Mouse (Mus musculus): ENCODE results near the gene Adamts20.
"Not testable (repeated sequence)": the region's sequence is repeated elsewhere in the genome, so short reads cannot be mapped to it uniquely, and the experiment has no call there.

The Adamts20 gene

DNA sequence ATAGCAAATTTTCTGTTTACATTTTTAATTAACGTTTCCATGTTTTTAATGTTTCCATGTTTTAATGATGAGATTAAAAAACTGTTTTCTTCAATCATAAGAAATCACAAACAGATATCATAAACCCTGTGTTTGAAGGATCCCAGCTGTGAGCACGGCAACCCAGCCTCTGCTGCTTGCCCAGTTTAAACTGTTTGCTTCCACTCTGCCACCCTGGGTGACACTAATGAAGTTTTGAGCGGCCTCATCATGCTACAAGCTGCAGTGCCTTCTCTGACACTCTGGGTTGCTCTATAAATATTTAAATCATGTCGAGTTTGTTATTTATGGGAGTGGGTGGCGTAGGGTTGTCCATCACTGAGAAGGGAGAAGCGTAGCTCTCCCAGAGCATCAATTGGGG lies 44.7 kb downstream of the Adamts20 start:
- Histone ChIP-seq H3K27me3 (ENCODE audit: control insufficient read depth, insufficient read depth, low read length, poor library complexity, severe bottlenecking) (no peaks in the 10 kb centered on the region), H3K36me3 (ENCODE audit: control insufficient read depth, insufficient read depth, low read length, poor library complexity, severe bottlenecking) (no peaks in the 10 kb centered on the region)
- DNase-seq (ENCODE audit: low read depth, low spot score): no peak

DNA sequence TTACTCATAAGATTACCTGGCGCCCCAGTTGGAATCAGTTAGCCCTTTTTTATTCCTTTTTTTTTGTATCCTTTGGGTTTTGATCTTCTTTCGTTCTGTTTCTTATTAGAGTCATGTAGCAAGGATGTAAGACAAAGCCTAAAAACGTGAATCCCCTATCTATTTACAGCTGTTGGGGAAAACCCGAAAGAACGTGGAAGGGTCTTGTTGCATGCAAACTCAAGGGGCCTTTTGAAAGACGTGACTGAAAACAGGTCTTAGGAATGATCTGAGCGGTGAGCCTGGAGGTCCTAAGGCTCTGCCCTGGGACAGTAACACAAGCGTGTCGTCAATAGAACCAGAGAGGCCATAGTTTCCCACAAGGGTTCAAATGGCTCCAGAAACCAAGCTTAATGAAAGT lies 46.1 kb downstream of the Adamts20 start:
- no peak for DNase-seq (ENCODE audit: low read depth, low spot score)
- H3K27me3 ChIP-seq (ENCODE audit: control insufficient read depth, insufficient read depth, low read length, poor library complexity, severe bottlenecking): no peaks in the 10 kb centered on the region
- H3K36me3 ChIP-seq (ENCODE audit: control insufficient read depth, insufficient read depth, low read length, poor library complexity, severe bottlenecking): no peaks in the 10 kb centered on the region

DNA sequence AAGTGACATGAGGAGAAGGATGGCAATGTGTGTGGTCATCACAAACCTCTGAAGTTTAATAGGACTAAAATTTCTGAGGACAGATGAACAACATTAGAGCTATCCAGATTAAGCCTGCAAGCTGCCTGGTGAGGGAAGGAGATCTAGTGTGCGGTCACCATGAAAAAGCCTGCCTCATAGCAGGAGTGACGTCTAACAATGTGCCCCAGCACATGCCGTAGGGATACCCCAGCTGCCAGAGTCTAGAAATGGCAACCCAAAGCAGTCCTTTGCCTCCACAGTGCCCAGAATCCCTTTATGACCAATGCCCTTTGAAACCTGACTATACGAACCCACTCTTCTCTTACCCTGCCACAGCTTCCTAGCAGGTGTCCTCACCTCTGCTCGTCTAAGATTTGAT lies 46.8 kb downstream of the Adamts20 start:
- H3K36me3 ChIP-seq (ENCODE audit: control insufficient read depth, insufficient read depth, low read length, poor library complexity, severe bottlenecking): no peaks in the 10 kb centered on the region
- no peak for DNase-seq (ENCODE audit: low read depth, low spot score)
- no peaks in the 10 kb centered on the region for H3K27me3 ChIP-seq (ENCODE audit: control insufficient read depth, insufficient read depth, low read length, poor library complexity, severe bottlenecking)

DNA sequence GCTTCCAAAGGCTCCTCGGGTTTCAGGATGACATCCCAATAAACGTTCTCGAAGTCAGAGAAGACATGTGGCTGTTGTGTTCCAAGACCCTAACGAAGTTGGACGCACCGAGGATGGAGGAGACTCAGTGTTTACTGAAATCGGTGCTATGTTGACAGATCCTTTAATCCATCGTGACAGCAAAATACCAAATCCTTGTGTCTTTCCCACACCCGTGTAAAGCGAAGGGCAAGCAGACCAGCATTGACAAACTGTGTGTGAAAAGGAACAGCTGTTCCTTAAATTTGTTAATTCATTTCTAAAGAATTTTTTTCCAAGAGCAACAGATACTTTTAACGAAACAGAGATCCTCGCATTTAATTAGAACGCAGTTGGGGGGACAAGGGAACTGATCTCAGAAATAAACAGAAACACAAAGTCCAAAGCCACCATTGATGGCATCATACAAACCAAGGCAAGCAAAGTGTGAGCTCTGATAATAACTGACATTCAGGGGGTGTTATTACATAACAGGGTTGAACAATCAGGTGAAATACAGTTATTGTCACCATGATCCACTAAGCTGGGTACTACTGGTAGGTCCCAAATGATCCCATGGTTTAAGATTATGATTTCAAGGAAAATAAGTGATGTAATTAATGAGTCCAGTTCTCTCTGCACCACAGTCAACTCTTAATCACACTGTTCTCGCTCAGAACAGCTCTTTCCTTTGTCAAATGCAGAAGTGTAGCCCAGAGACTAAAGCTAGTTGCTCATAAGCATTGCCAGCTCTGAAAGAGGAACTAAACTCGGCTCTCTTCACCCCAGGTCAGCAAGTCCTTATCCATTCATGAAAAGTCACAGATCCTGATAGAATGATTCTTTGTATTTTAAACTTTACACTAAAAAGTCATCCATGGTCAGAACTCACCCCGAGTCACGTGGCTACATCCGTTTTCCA lies 47.7 kb downstream of the Adamts20 start:
- no peaks in the 10 kb centered on the region for H3K27me3 ChIP-seq (ENCODE audit: control insufficient read depth, insufficient read depth, low read length, poor library complexity, severe bottlenecking)
- no peak for DNase-seq (ENCODE audit: low read depth, low spot score)
- H3K36me3 ChIP-seq (ENCODE audit: control insufficient read depth, insufficient read depth, low read length, poor library complexity, severe bottlenecking): no peaks in the 10 kb centered on the region

DNA sequence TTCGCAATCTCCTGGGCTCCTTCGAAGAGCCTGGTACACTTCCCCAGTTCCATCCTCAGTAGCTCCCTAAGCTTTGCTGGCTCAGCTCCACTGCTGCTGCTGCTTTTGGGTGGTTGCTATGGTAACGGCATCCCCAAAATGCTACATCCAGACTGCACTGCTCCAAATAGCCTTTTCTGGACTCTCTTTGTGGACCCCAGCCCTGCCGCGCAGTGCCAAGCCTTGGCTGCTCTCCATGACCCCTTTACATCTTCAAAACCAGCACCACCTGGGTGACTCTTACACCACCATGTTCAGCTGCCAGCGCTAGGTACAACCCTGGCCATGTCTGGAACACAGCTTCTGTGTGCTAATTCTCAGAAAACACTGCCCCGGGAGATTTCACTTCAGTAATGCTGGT lies 55.4 kb downstream of the Adamts20 start:
- Histone ChIP-seq H3K27me3 (ENCODE audit: control insufficient read depth, insufficient read depth, low read length, poor library complexity, severe bottlenecking) (no peaks in the 10 kb centered on the region), H3K36me3 (ENCODE audit: control insufficient read depth, insufficient read depth, low read length, poor library complexity, severe bottlenecking) (no peaks in the 10 kb centered on the region)
- DNase-seq (ENCODE audit: low read depth, low spot score): no peak

DNA sequence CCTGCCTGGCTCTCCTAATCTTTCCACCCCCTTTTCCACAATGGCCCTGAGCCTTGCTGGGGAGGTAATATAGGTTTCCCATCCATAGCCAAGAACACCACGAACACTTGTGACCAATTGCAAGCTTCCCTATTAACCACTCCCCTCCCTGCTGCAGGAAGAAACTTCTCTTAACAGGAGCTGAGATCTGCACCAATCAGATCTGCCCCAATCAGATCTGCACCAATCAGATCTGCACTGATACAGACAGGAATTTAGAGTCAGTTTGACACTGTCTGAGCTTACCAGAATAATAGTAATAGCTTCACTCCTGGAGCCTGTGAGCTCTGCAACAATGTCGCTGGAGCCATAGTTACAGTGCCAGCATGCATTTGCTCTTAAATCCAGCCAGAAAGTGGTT lies 58.9 kb downstream of the Adamts20 start:
- Histone ChIP-seq H3K27me3 (ENCODE audit: control insufficient read depth, insufficient read depth, low read length, poor library complexity, severe bottlenecking) (no peaks in the 10 kb centered on the region), H3K36me3 (ENCODE audit: control insufficient read depth, insufficient read depth, low read length, poor library complexity, severe bottlenecking) (no peaks in the 10 kb centered on the region)
- no peak for DNase-seq (ENCODE audit: low read depth, low spot score)

DNA sequence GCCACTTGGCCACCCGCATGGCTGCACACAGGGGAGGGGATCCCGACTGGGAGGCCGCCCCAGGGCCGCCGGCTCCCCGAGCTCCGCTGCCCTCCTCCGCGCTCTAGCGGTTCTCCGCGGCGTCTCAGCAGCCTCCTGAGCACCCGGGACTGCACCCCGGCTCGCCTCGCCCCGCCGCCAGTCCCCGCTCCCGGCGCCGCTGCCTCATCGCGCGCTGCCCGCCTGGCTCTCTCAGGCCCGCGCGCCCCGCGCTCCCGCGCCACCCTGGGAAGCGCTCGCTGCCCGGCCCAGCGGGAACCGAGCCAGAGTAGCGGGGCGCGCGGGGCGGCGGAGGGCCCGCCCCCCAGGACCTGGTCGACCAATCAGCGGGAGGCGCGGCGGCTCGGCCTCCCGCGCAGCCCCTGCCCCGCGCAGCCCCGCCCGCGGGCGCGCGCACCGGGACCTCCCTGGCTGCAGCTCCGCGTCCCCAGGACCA lies 61.1 kb downstream of the Adamts20 start:
- Histone ChIP-seq H3K27me3 (ENCODE audit: control insufficient read depth, insufficient read depth, low read length, poor library complexity, severe bottlenecking) (no peaks in the 10 kb centered on the region), H3K36me3 (ENCODE audit: control insufficient read depth, insufficient read depth, low read length, poor library complexity, severe bottlenecking) (no peaks in the 10 kb centered on the region)
- no peak for DNase-seq (ENCODE audit: low read depth, low spot score)

DNA sequence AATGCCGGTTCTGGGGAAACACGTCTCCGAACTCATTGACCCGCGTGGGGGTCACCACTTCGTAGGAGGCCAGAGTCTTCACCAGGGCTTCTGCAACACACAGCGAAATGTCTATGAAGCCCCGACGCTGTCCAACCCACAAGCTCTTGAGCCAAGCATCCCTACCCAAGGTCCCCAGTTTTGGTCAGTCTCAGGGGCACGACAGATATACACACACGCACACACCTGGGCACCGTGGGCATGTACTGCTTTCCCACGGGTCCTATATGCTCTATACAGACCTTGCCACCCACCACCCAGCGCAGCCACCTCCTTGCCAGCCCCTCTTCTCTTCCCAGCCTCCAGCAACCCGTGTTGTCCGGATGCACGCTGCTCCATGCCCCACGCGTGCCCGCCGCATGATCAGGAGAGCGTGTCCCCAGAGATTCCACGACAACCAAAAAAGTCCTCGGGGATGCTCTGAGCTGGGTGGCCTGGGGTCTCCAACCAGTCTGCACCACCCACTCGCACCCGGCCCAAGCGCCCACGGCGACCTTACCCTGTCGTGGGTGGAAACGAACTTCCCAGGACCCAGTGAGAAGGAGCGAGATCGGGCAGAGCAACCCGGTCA lies 61.7 kb downstream of the Adamts20 start:
- DNase-seq (ENCODE audit: low read depth, low spot score): no peak
- no peaks in the 10 kb centered on the region for H3K27me3 ChIP-seq (ENCODE audit: control insufficient read depth, insufficient read depth, low read length, poor library complexity, severe bottlenecking)
- no peaks in the 10 kb centered on the region for H3K36me3 ChIP-seq (ENCODE audit: control insufficient read depth, insufficient read depth, low read length, poor library complexity, severe bottlenecking)

DNA sequence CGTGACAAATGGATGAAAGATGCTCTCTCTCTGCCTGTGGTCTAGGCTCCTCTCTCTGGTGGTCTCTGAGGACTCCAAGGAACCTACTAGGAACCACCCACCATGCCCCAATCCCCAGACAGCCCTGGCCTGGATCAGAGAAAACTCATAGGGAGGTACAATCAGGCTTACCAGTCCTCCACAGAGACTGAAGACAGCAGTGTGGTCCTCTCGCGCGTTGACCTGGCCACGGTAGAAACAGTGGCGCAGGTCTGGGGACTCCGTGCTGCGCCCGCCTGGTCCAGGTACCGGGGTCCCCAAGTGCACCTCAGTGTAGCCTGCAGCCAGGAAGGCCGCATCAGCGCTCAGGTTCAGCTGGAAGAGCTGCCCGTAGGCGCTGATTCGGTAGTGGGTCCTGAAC lies 62.2 kb downstream of the Adamts20 start:
- Histone ChIP-seq H3K36me3 (ENCODE audit: control insufficient read depth, insufficient read depth, low read length, poor library complexity, severe bottlenecking) (no peaks in the 10 kb centered on the region), H3K27me3 (ENCODE audit: control insufficient read depth, insufficient read depth, low read length, poor library complexity, severe bottlenecking) (no peaks in the 10 kb centered on the region)
- no peak for DNase-seq (ENCODE audit: low read depth, low spot score)

DNA sequence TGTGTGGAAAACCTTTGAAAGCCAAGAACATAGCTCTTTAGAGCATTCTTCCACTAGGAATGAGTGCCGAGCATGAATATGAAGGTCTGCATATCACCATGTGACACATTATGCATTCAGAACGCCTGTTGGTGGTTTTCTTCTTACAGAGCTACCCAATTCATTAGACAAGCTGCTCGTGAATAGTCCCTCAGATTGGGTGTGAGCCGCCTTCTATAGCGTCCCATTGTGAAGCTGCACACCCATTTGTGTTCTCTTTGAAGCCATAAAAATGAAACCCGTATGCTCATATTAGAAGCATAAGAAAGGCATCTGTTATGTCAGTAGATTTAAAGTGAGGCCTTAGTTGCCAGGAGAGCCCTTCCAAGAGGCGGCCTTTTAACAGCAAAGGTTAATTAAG lies 72.5 kb downstream of the Adamts20 start:
- H3K36me3 ChIP-seq (ENCODE audit: control insufficient read depth, insufficient read depth, low read length, poor library complexity, severe bottlenecking): no peaks in the 10 kb centered on the region
- no peaks in the 10 kb centered on the region for H3K27me3 ChIP-seq (ENCODE audit: control insufficient read depth, insufficient read depth, low read length, poor library complexity, severe bottlenecking)
- no peak for DNase-seq (ENCODE audit: low read depth, low spot score)

DNA sequence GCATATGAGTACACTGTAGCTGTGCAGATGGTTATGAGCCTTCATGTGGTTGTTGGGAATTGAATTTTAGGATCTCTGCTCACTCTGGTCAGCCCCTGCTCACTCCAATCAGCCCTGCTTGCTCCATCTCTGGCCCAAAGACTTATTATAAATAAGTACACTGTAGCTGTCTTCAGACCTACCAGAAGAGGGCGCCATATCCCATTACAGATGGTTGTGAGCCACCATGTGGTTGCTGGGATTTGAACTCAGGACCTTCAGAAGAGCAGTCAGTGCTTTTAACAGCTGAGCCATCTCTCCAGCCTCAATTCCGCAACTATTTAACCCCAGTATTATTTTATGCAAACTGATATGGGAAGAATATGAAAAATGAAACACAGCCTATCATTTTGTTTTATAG lies 75.1 kb downstream of the Adamts20 start:
- not testable (repeated sequence) for H3K27me3 ChIP-seq (ENCODE audit: control insufficient read depth, insufficient read depth, low read length, poor library complexity, severe bottlenecking); DNase-seq (ENCODE audit: low read depth, low spot score); H3K36me3 ChIP-seq (ENCODE audit: control insufficient read depth, insufficient read depth, low read length, poor library complexity, severe bottlenecking)

DNA sequence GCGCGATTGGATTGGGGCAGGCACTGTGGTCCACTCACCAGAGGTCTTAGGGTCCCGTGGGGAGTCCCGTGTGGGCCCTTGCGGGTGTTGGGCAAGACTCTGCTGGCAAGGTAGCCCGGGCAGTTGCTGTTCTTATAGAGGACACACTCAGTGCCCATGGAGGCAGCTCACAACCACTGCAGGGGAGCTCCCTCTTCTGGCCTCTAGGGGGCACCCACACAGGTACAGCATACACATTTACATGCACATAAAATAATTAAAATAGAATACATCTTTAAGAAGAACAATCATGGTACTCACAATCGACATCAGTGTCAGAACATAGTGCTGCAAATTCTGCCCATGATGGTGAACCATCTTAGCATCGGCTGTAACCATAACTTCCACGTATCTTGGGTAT lies 85.8 kb downstream of the Adamts20 start:
- DNase-seq (ENCODE audit: low read depth, low spot score): no peak
- no peaks in the 10 kb centered on the region for H3K27me3 ChIP-seq (ENCODE audit: control insufficient read depth, insufficient read depth, low read length, poor library complexity, severe bottlenecking)
- H3K36me3 ChIP-seq (ENCODE audit: control insufficient read depth, insufficient read depth, low read length, poor library complexity, severe bottlenecking): no peaks in the 10 kb centered on the region

DNA sequence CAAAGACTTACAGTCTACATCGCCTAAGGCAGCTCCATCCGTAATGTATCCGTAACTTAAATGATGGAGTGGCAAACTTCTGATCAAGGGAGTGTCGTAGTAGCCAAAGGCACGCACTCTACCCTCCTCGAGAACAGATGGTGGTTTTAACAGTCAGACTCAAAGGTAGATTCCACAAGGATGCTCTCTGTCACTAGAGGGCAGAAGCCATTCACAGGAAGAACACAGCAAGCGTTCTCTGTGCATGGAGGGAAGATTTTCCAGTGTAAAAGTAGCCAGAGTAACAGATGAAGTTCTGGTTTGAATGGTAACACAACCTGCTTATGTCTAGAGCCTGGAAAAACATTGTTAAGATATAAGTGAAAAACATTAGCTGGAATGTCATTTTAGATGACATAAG lies 92.7 kb downstream of the Adamts20 start:
- Histone ChIP-seq H3K27me3 (ENCODE audit: control insufficient read depth, insufficient read depth, low read length, poor library complexity, severe bottlenecking) (no peaks in the 10 kb centered on the region), H3K36me3 (ENCODE audit: control insufficient read depth, insufficient read depth, low read length, poor library complexity, severe bottlenecking) (no peaks in the 10 kb centered on the region)
- no peak for DNase-seq (ENCODE audit: low read depth, low spot score)

DNA sequence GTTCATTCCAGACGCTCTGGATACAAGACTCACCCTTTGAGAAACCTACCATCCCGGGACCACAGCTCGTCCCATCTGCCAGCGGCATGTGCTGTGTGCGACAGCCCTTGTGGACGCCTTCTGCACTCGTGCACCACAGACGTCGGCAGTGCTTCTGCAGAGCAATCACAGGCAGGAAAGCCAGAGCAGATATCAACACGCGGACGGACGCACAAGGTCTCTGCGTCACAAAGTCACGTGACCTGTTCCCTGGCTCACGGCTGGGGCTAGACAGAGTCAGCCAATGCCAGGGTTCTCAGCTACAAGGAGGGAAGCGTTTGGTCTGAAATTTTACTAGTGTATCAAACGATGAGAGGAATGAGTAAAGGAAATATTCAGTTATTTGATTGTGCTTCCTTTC lies 116.2 kb downstream of the Adamts20 start:
- DNase-seq (ENCODE audit: low read depth, low spot score): no peak
- no peaks in the 10 kb centered on the region for H3K27me3 ChIP-seq (ENCODE audit: control insufficient read depth, insufficient read depth, low read length, poor library complexity, severe bottlenecking)
- no peaks in the 10 kb centered on the region for H3K36me3 ChIP-seq (ENCODE audit: control insufficient read depth, insufficient read depth, low read length, poor library complexity, severe bottlenecking)

DNA sequence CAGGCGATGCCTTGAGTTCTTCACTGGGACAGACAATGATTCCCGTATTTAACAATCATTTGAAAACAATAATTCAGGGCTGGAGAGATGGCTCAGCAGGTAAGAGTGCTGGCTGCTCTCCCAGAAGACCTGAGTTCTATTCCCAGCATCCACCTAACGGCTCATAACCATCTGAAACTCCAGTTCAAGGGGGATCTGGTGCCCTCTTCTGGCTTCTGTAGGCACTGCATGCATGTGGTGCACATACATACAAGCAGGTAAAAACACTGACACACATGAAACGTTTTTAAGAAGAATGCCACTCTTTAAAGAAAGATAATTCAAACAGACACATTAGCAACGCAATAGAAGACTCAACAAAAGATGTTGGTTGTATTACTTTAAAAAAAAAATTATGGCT lies 120.9 kb downstream of the Adamts20 start:
- Histone ChIP-seq H3K27me3 (ENCODE audit: control insufficient read depth, insufficient read depth, low read length, poor library complexity, severe bottlenecking) (no peaks in the 10 kb centered on the region), H3K36me3 (ENCODE audit: control insufficient read depth, insufficient read depth, low read length, poor library complexity, severe bottlenecking) (no peaks in the 10 kb centered on the region)
- no peak for DNase-seq (ENCODE audit: low read depth, low spot score)

Measured in splenic B cell, adult 2 months (primary cell).